Mouse (Mus musculus) liver, adult 2 months (tissue): ENCODE data around the gene Pkdrej.

ENCODE experiments used
- CTCF ChIP-seq: fragments of 200-500 bp; IDR thresholded peaks from 2 replicates; pipeline ENCODE4 v1.5.1; 2011; ENCODE audit warnings: low read depth, low read length, control low read depth
- POLR2A ChIP-seq: fragments of 200-500 bp; IDR thresholded peaks from 2 replicates; pipeline ENCODE4 v1.6.1; 2011; ENCODE audit warnings: low read length, control low read depth; ENCODE audit not compliant: insufficient read depth; ENCODE audit errors: extremely low read depth

DNA sequence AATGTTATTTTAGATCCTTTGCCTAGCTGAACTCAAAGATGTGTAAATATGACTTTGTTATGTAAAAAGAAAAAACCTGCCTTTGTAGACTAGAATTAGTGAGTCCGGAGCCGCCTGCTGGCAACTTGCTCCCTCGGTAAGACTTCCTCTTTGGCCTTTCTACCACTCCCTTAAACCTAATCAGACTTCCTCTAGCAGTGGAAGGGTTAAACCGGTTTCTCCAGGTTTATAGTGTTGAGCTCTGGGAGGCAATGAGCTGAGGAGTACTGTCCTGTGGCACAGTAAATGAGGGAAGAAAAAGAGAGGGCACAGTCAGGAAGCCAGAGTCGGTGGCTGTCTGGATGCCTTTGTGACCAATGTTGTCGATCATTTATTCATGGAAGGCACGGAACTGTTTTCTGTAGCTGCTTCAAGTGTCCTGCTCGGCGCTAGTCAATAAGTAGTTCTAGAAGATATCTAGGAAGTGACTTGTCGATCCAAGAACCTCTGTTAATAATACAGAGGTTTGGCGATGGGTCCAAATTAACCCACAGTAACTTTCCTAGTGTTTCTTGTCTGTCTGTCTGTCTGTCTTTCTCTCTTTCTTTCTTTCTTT lies 49.3 kb downstream of the Pkdrej start:
- TF ChIP-seq POLR2A (0 out of 2 replicates have a peak, but pooled peaks have one; percentile 5), CTCF (peak; percentile 39; the same call in 1 of the 2 replicates)
